Mouse (Mus musculus): ENCODE results near the gene Inpp5b.

DNA sequence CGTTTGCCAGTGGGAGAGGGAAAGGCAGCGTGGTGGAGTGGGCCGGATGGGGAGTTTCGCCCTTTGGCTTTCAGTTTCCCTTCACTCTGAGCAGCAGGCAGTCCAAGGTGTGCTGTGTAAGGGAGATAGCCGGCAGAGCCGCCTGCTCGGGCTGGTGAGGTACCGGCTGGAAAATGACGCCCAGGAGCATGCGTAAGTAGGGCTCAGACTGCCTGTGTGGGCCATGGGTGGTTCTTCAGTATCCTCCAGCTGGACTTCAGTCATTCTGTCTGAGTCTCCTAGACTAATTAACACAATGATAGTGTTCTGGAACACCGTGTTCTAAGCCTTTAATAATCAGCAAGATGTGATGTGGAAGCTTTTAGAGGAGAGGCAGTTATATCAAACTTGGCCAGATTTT is 1.2 kb downstream of the Inpp5b start:
- TF ChIP-seq CTCF (IDR thresholded peaks at IDR 0.05; ENCODE audit: borderline replicate concordance, extremely low read depth, insufficient read depth, insufficient read length) (no peak), POLR2A (IDR thresholded peaks at IDR 0.05; ENCODE audit: borderline replicate concordance, extremely low read depth, insufficient read depth, insufficient read length, poor library complexity, severe bottlenecking) (no peak)

Data from brain, embryonic 14.5 days (tissue).